Mouse (Mus musculus) liver, embryonic 14.5 days (tissue): ENCODE results near the gene Fgfr4.

Experiments
- CTCF ChIP-seq: IDR thresholded peaks from 2 replicates; pipeline ENCODE4 v1.5.1; 2016; ENCODE audit warnings: antibody characterized with exemption, low read depth, control low read depth
- EP300 ChIP-seq: IDR thresholded peaks from 2 replicates; pipeline ENCODE4 v1.6.1; 2016; ENCODE audit warnings: antibody characterized with exemption, low read depth

- TF ChIP-seq CTCF (no peak), EP300 (no peak)
These were observed 16.5 kb downstream of the Fgfr4 start for GRCm38 (mm10) chr13:55168958-55169369.
